Mouse (Mus musculus) MEL (cell line): ENCODE measurements around the gene Nbas. TPM values are rescaled to one million over a fixed set of nuclear protein-coding genes. Genes with fewer than 3 reads are reported as not detected.

Experiments
- DNase-seq: peaks from one replicate; pipeline ENCODE4 v3.0.0; 2011; ENCODE audit warnings: low read depth, low spot score
- H3K27ac ChIP-seq: 2 replicates; pipeline ENCODE4 v1.5.1; 2012; ENCODE audit warnings: low read depth, mild to moderate bottlenecking, control low read depth, low read length, moderate library complexity; ENCODE audit not compliant: control insufficient read depth
- H3K27me3 ChIP-seq, 2 experiments: fragments of 150-350 bp in 1 of 2; sonication (generic) in 1 of 2; 2 replicates each; pipeline ENCODE4 v1.6.1; 2012; ENCODE audit warnings: low read length in 2 of 2, mild to moderate bottlenecking in 2 of 2, improper control_type of control experiment in 1 of 2, moderate library complexity in 1 of 2; ENCODE audit not compliant: insufficient read depth in 2 of 2, control insufficient read depth in 1 of 2
- H3K36me3 ChIP-seq, 2 experiments: 2 replicates each; pipeline ENCODE4 v1.6.1; 2012 to 2014; ENCODE audit warnings: low read length in 2 of 2, improper control_type of control experiment in 1 of 2, inconsistent platforms in 1 of 2, mild to moderate bottlenecking in 1 of 2; ENCODE audit not compliant: insufficient read depth in 2 of 2, control insufficient read depth in 1 of 2
- H3K4me1 ChIP-seq, 2 experiments: fragments of 150-350 bp in 1 of 2; sonication (generic) in 1 of 2; 2 replicates each; pipeline ENCODE4 v1.6.1; 2012; ENCODE audit warnings: low read length in 2 of 2, improper control_type of control experiment in 1 of 2, mild to moderate bottlenecking in 1 of 2; ENCODE audit not compliant: insufficient read depth in 2 of 2, control insufficient read depth in 1 of 2
- H3K4me3 ChIP-seq, 2 experiments: fragments of 150-350 bp in 1 of 2; sonication (generic) in 1 of 2; 2 replicates each; pipeline ENCODE4 v1.5.1; 2012; ENCODE audit warnings: low read depth in 2 of 2, low read length in 2 of 2, mild to moderate bottlenecking in 2 of 2, moderate library complexity in 2 of 2, control low read depth in 1 of 2, improper control_type of control experiment in 1 of 2; ENCODE audit not compliant: control insufficient read depth in 1 of 2, insufficient read depth in 1 of 2
- H3K79me2 ChIP-seq: 2 replicates; pipeline ENCODE4 v1.6.1; 2012; ENCODE audit warnings: mild to moderate bottlenecking, low read length, moderate library complexity; ENCODE audit not compliant: control insufficient read depth, poor library complexity, insufficient read depth
- H3K9ac ChIP-seq: 2 replicates; pipeline ENCODE4 v1.6.1; 2012; ENCODE audit warnings: low read depth, mild to moderate bottlenecking, control low read depth, low read length, moderate library complexity; ENCODE audit not compliant: control insufficient read depth, poor library complexity, severe bottlenecking
- H3K9me3 ChIP-seq: fragments of 150-350 bp; sonication (generic); replicated peaks from 2 replicates; pipeline ENCODE4 v1.6.1; 2012; ENCODE audit warnings: mild to moderate bottlenecking, low read length, improper control_type of control experiment, moderate library complexity; ENCODE audit not compliant: insufficient read depth
- BHLHE40 ChIP-seq: IDR thresholded peaks from 2 replicates; pipeline ENCODE4 v1.6.1; 2012; ENCODE audit warnings: low read depth, mild to moderate bottlenecking, inconsistent platforms, low read length, improper control_type of control experiment, borderline replicate concordance
- CHD1 ChIP-seq: IDR thresholded peaks from 2 replicates; pipeline ENCODE4 v1.6.1; 2012; ENCODE audit warnings: low read depth, mild to moderate bottlenecking, inconsistent platforms, low read length, improper control_type of control experiment
- CTCF ChIP-seq, 3 experiments: IDR thresholded peaks in 2 of 3; conservative IDR thresholded peaks in 1 of 3; 2 replicates each; pipeline ENCODE4 v1.5.1; 2011 to 2012; ENCODE audit warnings: low read length in 3 of 3, low read depth in 2 of 3, mild to moderate bottlenecking in 2 of 3, improper control_type of control experiment in 1 of 3, inconsistent platforms in 1 of 3, mixed read lengths in 1 of 3, moderate library complexity in 1 of 3; ENCODE audit not compliant: control insufficient read depth in 1 of 3, insufficient read depth in 1 of 3, poor library complexity in 1 of 3, severe bottlenecking in 1 of 3
- ELF1 ChIP-seq: IDR thresholded peaks from 2 replicates; pipeline ENCODE4 v1.6.1; 2014; ENCODE audit warnings: low read depth, mild to moderate bottlenecking, inconsistent platforms, low read length, improper control_type of control experiment, moderate library complexity
- EP300 ChIP-seq, 2 experiments: IDR thresholded peaks; 2 replicates each; pipeline ENCODE4 v1.6.1; 2011; ENCODE audit warnings: improper control_type of control experiment in 2 of 2, low read length in 2 of 2, low read depth in 1 of 2, mild to moderate bottlenecking in 1 of 2
- ETS1 ChIP-seq: IDR thresholded peaks from 2 replicates; pipeline ENCODE4 v1.6.1; 2012; ENCODE audit warnings: low read depth, mild to moderate bottlenecking, inconsistent platforms, low read length, improper control_type of control experiment, moderate library complexity
- GABPA ChIP-seq: IDR thresholded peaks from 2 replicates; pipeline ENCODE4 v1.6.1; 2012; ENCODE audit warnings: low read depth, mild to moderate bottlenecking, inconsistent platforms, low read length, improper control_type of control experiment, moderate library complexity
- GATA1 ChIP-seq: IDR thresholded peaks from 2 replicates; pipeline ENCODE4 v1.6.1; 2011; ENCODE audit warnings: low read depth, low read length, improper control_type of control experiment
- JUND ChIP-seq: IDR thresholded peaks from 2 replicates; pipeline ENCODE4 v1.6.1; 2011; ENCODE audit warnings: low read depth, mild to moderate bottlenecking, improper control_type of control experiment, low read length
- KAT2A ChIP-seq: conservative IDR thresholded peaks from 2 replicates; pipeline ENCODE4 v1.6.1; 2012; ENCODE audit warnings: low read depth, low read length, improper control_type of control experiment, inconsistent platforms
- MEF2A ChIP-seq: IDR thresholded peaks from 2 replicates; pipeline ENCODE4 v1.6.1; 2014; ENCODE audit warnings: low read depth, mild to moderate bottlenecking, inconsistent platforms, low read length, improper control_type of control experiment; ENCODE audit not compliant: poor library complexity, insufficient replicate concordance, severe bottlenecking; ENCODE audit errors: extremely low read depth
- MXI1 ChIP-seq: IDR thresholded peaks from 2 replicates; pipeline ENCODE4 v1.6.1; 2011; ENCODE audit warnings: mild to moderate bottlenecking, low read depth, low read length, improper control_type of control experiment
- MYB ChIP-seq: IDR thresholded peaks from 2 replicates; pipeline ENCODE4 v1.6.1; 2011; ENCODE audit warnings: mild to moderate bottlenecking, low read depth, low read length, improper control_type of control experiment
- MYC ChIP-seq: IDR thresholded peaks from 2 replicates; pipeline ENCODE4 v1.6.1; 2011; ENCODE audit warnings: low read depth, mild to moderate bottlenecking, low read length, improper control_type of control experiment, moderate library complexity
- NELFE ChIP-seq: IDR thresholded peaks from 2 replicates; pipeline ENCODE4 v1.6.1; 2011; ENCODE audit warnings: low read depth, low read length, improper control_type of control experiment
- NRF1 ChIP-seq: IDR thresholded peaks from 2 replicates; pipeline ENCODE4 v1.6.1; 2014; ENCODE audit warnings: low read depth, mild to moderate bottlenecking, inconsistent platforms, low read length, improper control_type of control experiment, moderate library complexity; ENCODE audit not compliant: poor library complexity, insufficient read depth, severe bottlenecking
- POLR2A ChIP-seq, 2 experiments: IDR thresholded peaks; 2 replicates each; pipeline ENCODE4 v1.6.1; 2011 to 2012; ENCODE audit warnings: low read length in 2 of 2, mild to moderate bottlenecking in 2 of 2, control low read depth in 1 of 2, improper control_type of control experiment in 1 of 2, low read depth in 1 of 2, moderate library complexity in 1 of 2; ENCODE audit not compliant: control insufficient read depth in 1 of 2, insufficient read depth in 1 of 2, poor library complexity in 1 of 2
- POLR2AphosphoS5 ChIP-seq: IDR thresholded peaks from 2 replicates; pipeline ENCODE4 v1.6.1; 2012; ENCODE audit warnings: low read depth, borderline replicate concordance, mild to moderate bottlenecking, inconsistent platforms, low read length, moderate library complexity, mixed read lengths
- RAD21 ChIP-seq: IDR thresholded peaks from 2 replicates; pipeline ENCODE4 v1.6.1; 2011; ENCODE audit warnings: mild to moderate bottlenecking, low read depth, low read length, improper control_type of control experiment
- RCOR1 ChIP-seq: IDR thresholded peaks from 2 replicates; pipeline ENCODE4 v1.6.1; 2012; ENCODE audit warnings: low read depth, mild to moderate bottlenecking, inconsistent platforms, low read length, improper control_type of control experiment
- SIN3A ChIP-seq: IDR thresholded peaks from 2 replicates; pipeline ENCODE4 v1.6.1; 2012; ENCODE audit warnings: low read length, improper control_type of control experiment, inconsistent platforms
- TCF12 ChIP-seq: IDR thresholded peaks from 2 replicates; pipeline ENCODE4 v1.6.1; 2014; ENCODE audit warnings: low read depth, mild to moderate bottlenecking, inconsistent platforms, low read length, improper control_type of control experiment, moderate library complexity
- USF1 ChIP-seq: IDR thresholded peaks from 2 replicates; pipeline ENCODE4 v1.6.1; 2014; ENCODE audit warnings: low read depth, mild to moderate bottlenecking, inconsistent platforms, low read length, improper control_type of control experiment, moderate library complexity
- USF2 ChIP-seq, 2 experiments: IDR thresholded peaks; 2 replicates each; pipeline ENCODE4 v1.6.1; 2011 to 2012; ENCODE audit warnings: improper control_type of control experiment in 2 of 2, low read length in 2 of 2, borderline replicate concordance in 1 of 2, inconsistent platforms in 1 of 2, low read depth in 1 of 2, mild to moderate bottlenecking in 1 of 2; ENCODE audit not compliant: insufficient read depth in 1 of 2
- ZC3H11A ChIP-seq: IDR thresholded peaks from 2 replicates; pipeline ENCODE4 v1.6.1; 2012; ENCODE audit warnings: low read depth, mild to moderate bottlenecking, inconsistent platforms, low read length, improper control_type of control experiment
- ZKSCAN1 ChIP-seq: IDR thresholded peaks from 2 replicates; pipeline ENCODE4 v1.6.1; 2012; ENCODE audit warnings: low read depth, mild to moderate bottlenecking, inconsistent platforms, low read length, improper control_type of control experiment, moderate library complexity
- ZMIZ1 ChIP-seq: IDR thresholded peaks from 2 replicates; pipeline ENCODE4 v1.6.1; 2012; ENCODE audit warnings: low read depth, mild to moderate bottlenecking, inconsistent platforms, low read length, improper control_type of control experiment, moderate library complexity
- ZNF384 ChIP-seq: IDR thresholded peaks from 2 replicates; pipeline ENCODE4 v1.6.1; 2012; ENCODE audit warnings: low read depth, mild to moderate bottlenecking, inconsistent platforms, low read length, improper control_type of control experiment
- polyA plus RNA-seq, 2 experiments: library from polyadenylated mRNA; stranded (reverse) in 1 of 2; unstranded in 1 of 2; fragments of >175 nt in 1 of 2; fragments of >200 nt in 1 of 2; gene quantifications; 2 replicates each; pipeline versions ENCODE4 v1.2.1 to v1.2.4; 2012; ENCODE audit warnings: low replicate concordance in 2 of 2, low read depth in 1 of 2; ENCODE audit not compliant: insufficient read length in 2 of 2, insufficient read depth in 1 of 2, missing spikeins in 1 of 2
- total RNA-seq: library from RNA; depleted of rRNA; stranded (reverse); fragments of 300-350 nt; gene quantifications from 2 replicates; pipeline ENCODE4 v1.2.3, GENCODE M21; 2012

Nbas gene
- total and polyA plus RNA-seq, 3 experiments = 24.2 to 25.7 TPM; not detected in 1

GRCm38 (mm10) chr12:13479163-13479562 is 210.2 kb downstream of the Nbas start:
- Histone ChIP-seq H3K4me1 (no peaks in the 10 kb centered on the region), H3K4me3 (no peak overlapping the region), H3K79me2 (no peaks in the 10 kb centered on the region), H3K9ac (no peak overlapping the region)
- DNase-seq = no peak
- no peak for TF ChIP-seq GABPA
- no peak for TF ChIP-seq TCF12
- no peak for TF ChIP-seq CHD1
- TF ChIP-seq JUND = no peak
- no peak for TF ChIP-seq POLR2A (IDR thresholded peaks at IDR 0.05; ENCODE audit: control insufficient read depth in 1 of 2, insufficient read depth in 1 of 2, low read depth in 1 of 2, low read length in 2 of 2, poor library complexity in 1 of 2)
- no peak for TF ChIP-seq BHLHE40
- no peak for TF ChIP-seq ZC3H11A
- TF ChIP-seq ZNF384 = no peak
- TF ChIP-seq CTCF (IDR thresholded peaks at IDR 0.05 in 2 of 3, conservative IDR thresholded peaks at IDR 0.05 in 1 of 3; ENCODE audit: control insufficient read depth in 1 of 3, insufficient read depth in 1 of 3, low read depth in 2 of 3, low read length in 3 of 3, poor library complexity in 1 of 3, severe bottlenecking in 1 of 3) = no peak
- TF ChIP-seq USF1 = no peak
- no peak for TF ChIP-seq EP300 (IDR thresholded peaks at IDR 0.05; ENCODE audit: low read depth in 1 of 2, low read length in 2 of 2)
- no peak for TF ChIP-seq MXI1
- TF ChIP-seq ZKSCAN1 = no peak
- no peak for TF ChIP-seq MYC
- TF ChIP-seq NRF1 = no peak
- TF ChIP-seq, all 39 proteins: peak for 0
- Histone ChIP-seq H3K9me3 (no peaks in the 10 kb centered on the region), H3K36me3 (peaks cover 0 to 5% of the 10 kb centered on the region in 2 experiments; a peak in 2 of 4 replicates), H3K27ac (no peak overlapping the region), H3K27me3 (no peaks in the 10 kb centered on the region)

GRCm38 (mm10) chr12:13486278-13486677 is 217.3 kb downstream of the Nbas start:
- Histone ChIP-seq H3K79me2 (no peaks in the 10 kb centered on the region), H3K4me3 (no peak overlapping the region), H3K9me3 (no peaks in the 10 kb centered on the region), H3K27me3 (no peaks in the 10 kb centered on the region), H3K4me1 (no peaks in the 10 kb centered on the region), H3K9ac (no peak overlapping the region), H3K36me3 (peaks cover 0 to 5% of the 10 kb centered on the region in 2 experiments; a peak in 2 of 4 replicates), H3K27ac (no peak overlapping the region)
- DNase-seq = no peak
- TF ChIP-seq NRF1 (no peak), RCOR1 (no peak), USF2 (IDR thresholded peaks at IDR 0.05; ENCODE audit: borderline replicate concordance in 1 of 2, insufficient read depth in 1 of 2, low read depth in 1 of 2, low read length in 2 of 2) (no peak), SIN3A (no peak), ZMIZ1 (no peak), ETS1 (no peak), POLR2AphosphoS5 (no peak), MYC (no peak), NELFE (no peak), CTCF (IDR thresholded peaks at IDR 0.05 in 2 of 3, conservative IDR thresholded peaks at IDR 0.05 in 1 of 3; ENCODE audit: control insufficient read depth in 1 of 3, insufficient read depth in 1 of 3, low read depth in 2 of 3, low read length in 3 of 3, poor library complexity in 1 of 3, severe bottlenecking in 1 of 3) (no peak), GATA1 (no peak), MEF2A (no peak), ZNF384 (no peak), RAD21 (no peak), MYB (no peak), USF1 (no peak), KAT2A (no peak), ELF1 (no peak)
